Mouse (Mus musculus) right cerebral cortex, postnatal 25 days (tissue): ENCODE measurements around the gene Ndufa5.

Experiments used
- DNase-seq: peaks from one replicate; pipeline ENCODE4 v3.0.0; 2022

Gene Ndufa5

DNA sequence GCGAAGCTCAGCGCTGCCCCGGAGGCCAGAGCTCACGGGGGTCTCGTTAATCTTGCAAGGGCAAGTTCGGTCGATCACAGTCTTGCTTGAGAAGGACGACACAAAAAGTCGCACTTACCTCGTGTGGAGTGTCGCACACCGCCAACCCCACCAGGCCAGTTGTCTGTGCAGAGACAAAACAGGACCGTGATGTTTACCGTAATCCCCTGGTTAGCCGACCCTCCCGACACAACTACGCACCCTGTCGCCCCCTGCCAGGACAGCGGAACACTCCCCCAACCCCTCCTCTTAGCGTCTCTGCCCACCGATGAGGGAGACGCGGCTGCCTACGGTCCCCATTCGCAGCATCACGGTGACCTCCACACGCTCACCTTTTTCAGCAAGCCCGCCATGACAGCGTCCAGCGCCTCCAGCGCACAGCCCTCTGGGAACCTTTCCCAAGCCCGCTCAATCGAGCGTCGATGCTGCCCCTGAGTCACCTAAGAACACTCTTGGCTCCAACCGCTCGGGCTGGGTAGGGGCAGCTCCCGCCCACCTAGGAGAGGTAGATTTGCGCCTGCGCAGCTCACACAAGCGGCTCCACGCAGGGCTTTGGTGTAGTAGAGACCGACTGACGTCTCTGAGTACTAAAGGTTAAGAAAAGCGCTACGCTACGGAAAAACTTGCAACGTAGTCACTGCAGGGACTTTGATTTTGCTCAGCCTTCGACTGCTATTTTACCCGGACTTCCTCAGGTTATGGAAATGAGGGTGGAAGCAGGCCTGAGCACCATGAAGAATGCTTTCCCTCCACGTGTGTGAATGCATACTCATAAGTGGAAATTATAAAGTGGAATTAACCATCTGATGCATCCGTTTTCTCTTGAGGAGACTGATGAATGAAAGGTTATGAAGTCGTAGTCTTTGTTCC lies at the start of gene Ndufa5:
Gene Ndufa5, minus strand, starts transcription at position 859 of the 909 bp plus-strand sequence.
- DNase-seq, result peak; percentile 89

DNA sequence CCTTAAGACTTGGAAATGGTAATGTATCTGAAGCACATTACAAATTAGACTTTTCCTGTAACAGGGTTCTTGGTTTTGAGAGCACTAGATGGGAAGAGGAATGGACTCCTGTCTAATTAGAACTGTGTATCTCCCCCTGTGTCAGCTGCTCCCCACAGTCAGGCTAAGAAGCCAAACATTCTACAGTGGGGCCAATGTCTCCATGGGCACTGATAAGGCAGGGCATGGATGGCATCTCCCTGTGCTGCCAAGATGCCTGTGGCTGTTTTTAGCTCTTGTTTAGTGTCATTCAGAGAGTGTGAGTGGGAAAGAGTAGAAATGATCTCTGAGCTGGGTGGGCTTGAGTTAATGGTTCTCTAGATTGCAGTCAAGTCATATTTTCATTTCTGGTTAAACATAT lies 45.5 kb upstream of the Ndufa5 start:
- no peak for DNase-seq

DNA sequence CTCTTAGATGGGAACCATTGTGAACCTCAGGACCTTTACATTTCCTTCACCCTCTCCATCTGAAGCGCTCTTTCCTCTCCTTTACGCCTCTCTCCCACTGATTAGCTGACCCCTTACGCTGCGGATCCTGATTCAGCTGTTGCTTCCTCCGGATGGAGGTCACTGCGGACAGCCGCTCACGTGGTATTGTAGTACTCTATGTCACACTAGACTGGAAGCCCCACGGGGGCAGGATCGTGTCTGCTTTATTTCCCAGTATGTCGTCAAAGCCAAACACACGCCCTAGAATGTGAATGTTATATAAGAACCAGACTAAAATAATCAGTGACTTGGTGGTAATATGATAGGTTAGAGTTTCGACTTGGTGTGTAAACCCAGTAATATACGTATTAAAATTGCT lies 44.6 kb upstream of the Ndufa5 start:
- no peak for DNase-seq

- DNase-seq, result no peak
Measured at GRCm38 (mm10) chr6:24571126-24571525, 43.3 kb upstream of the Ndufa5 start.

GRCm38 (mm10) chr6:24570278-24570677 lies 42.5 kb upstream of the Ndufa5 start:
- no peak for DNase-seq

- DNase-seq, result no peak
Measured at GRCm38 (mm10) chr6:24569711-24570110, 41.9 kb upstream of the Ndufa5 start.

DNA sequence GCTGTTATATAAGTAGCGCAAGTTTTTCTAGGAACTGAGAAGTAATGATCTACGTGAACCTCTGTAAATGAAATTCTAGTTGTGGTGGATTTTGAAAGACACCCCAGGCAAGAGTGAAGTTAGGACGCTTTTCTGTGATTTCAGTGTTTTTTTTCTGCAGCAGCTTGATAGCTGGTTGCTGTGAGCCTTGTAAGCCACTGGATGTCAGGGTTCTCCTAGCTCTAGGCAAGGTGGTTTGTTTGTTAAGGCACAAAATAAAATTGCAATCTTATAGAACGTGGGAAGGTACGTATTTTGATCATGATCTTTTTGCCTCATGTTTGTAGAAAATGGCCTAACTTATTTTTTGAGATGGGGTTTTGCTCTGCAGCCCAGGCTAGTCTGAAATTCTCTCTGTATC lies 41.1 kb upstream of the Ndufa5 start:
- no peak for DNase-seq

DNA sequence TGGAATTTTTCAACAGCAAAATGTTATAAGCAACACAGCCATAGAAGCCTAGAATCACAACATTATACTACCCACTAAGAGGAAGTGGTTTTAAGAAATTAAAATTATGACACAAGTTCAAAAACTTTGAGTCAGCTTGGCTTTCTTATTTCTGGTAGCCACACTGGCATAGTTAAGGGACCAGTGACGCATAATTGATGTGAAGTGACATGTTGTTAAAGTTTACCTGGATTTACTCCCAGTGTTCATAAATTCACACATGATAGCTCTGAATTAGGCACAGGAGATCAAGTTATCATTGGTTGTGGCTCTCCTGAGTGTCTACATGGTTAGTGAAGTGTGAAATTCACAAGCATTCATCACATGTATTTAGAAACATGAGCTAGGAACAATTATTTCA lies 37.1 kb upstream of the Ndufa5 start:
- DNase-seq, result no peak

GRCm38 (mm10) chr6:24564081-24564480 lies 36.3 kb upstream of the Ndufa5 start:
- DNase-seq, result peak; percentile 33

DNA sequence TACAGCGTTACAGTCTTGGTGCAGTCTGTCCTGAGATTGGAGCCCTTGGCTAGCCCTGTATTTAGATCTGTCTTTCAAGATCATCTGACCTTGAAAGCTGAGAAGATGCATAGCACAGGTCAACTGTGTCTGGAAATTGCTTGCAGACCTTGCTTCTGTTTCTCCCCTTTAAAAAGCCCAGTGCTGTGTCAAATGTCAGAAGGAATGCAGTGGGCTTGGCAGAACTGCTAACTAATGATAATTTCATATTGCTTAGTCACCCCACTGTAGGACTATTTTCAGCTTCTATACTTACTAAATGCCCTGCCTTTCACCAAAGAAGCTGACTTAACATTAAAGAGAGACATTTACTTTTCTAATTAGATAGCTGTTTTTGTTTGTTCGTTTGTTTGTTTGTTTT lies 27.7 kb upstream of the Ndufa5 start:
- no peak for DNase-seq

DNA sequence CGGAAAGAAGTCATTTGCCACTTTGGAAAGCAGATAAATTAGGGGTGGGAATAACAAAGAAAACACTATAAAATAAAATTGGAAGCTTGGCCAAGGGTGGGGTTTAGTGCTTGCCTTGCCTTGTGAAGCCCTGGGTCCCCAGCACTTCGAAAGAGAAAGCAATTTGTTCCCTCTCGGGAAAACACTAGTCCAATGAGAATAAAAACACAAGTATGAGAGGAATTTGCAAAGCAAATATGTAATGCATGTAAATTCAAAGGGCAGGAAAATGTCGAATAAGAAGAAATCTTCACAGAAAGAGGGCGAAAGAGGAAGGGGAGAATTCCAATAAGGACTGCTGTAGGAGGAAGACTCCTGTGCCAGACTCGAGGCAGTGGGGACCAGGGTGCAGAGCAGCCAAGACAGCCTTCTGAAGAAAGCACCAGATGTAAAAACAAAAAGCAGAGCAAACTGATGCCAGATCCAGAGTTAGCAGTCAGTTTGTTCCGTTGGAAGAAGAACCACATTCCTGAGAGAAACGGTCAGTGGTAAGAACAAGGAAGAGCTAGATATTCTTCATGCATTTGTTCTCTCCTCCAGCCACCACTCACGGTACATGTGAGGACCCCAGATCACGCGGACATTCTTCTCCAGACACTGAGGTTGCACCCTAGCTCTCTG lies 26.7 kb upstream of the Ndufa5 start:
- no peak for DNase-seq

DNA sequence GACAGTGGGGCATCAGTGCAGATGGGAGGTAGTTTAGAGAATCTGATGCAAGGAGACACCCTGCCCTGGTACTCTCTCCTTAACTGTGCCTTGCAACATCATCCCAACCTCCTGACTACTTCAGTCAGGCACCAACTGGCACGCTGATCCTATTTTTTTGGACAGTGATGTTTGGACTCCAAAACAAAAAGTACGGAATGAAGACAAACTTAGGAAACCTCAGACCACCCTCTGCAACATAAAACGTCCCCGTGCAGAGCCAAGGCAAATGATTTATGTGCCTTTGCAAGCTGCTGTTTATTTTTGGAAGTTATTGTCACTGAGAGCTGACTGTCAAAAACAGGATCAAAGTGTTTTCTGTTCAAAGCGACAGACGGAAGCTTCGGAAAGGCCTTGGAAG lies 24.2 kb upstream of the Ndufa5 start:
- no peak for DNase-seq

GRCm38 (mm10) chr6:24549801-24550200 lies 22.0 kb upstream of the Ndufa5 start:
- no peak for DNase-seq

GRCm38 (mm10) chr6:24546716-24547420 lies 19.1 kb upstream of the Ndufa5 start:
- no peak for DNase-seq

GRCm38 (mm10) chr6:24543119-24543591 lies 15.3 kb upstream of the Ndufa5 start:
- no peak for DNase-seq

- no peak for DNase-seq
Measured at GRCm38 (mm10) chr6:24542393-24542792, 14.6 kb upstream of the Ndufa5 start.

GRCm38 (mm10) chr6:24540106-24540505 lies 12.3 kb upstream of the Ndufa5 start:
- no peak for DNase-seq

- no peak for DNase-seq
Measured at GRCm38 (mm10) chr6:24538435-24538834, 10.6 kb upstream of the Ndufa5 start.

DNA sequence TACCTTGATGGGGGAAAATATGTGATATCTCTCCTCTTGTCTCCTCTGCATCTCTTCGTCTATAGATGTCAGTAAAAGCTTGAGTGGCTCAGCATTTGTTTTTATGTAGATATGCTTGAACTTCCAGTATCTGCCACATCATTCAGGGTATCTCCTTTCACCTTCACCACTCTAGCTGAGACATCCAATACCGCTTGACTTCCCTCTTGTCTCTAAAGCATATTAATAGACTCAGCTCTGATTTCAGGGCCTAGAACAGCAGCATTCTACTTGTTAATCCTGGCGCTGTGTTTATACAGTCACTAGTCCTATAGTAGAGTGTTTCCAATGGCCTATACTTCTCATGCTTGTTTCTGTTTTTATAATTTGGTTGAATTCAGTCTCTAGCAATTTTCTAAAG lies 5.0 kb upstream of the Ndufa5 start:
- DNase-seq, result no peak

GRCm38 (mm10) chr6:24530711-24531420 lies 3.1 kb upstream of the Ndufa5 start:
- no peak for DNase-seq

DNA sequence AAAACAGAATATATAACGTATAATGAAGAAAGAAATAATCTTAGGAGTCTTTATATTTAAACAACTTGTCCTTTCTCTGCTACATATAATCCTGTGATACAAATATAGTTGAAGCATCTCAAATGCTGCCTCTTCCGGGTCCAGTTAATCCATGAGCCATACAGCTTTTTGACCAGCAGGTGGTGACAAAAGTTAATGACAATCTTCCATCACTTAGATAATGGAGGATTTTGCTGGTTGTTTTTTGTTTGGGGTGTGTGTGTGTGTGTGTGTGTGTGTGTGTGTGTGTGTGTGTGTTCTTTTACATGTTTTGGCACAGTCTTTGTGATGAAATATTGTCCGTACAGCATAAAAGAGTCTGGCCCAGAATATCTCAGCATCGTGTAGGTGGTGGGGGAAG lies 2.4 kb upstream of the Ndufa5 start:
- DNase-seq, result no peak

- DNase-seq, result no peak
Measured at GRCm38 (mm10) chr6:24528064-24528243, 141 bp upstream of the Ndufa5 start, which contains the start of gene Asb15. Asb15 (plus strand) TSS chr6:24528144.

GRCm38 (mm10) chr6:24525705-24526104 lies 2.1 kb downstream of the Ndufa5 start:
- DNase-seq, result no peak
